Mouse (Mus musculus) gastrocnemius, adult 2 months (tissue): ENCODE measurements around the gene Abca16. TPM values are rescaled to one million over a fixed set of nuclear protein-coding genes. Genes with fewer than 3 reads are reported as not detected.

Experiments
- DNase-seq: peaks from one replicate; pipeline ENCODE4 v3.0.0; 2022
- H3K27ac ChIP-seq: fragments of 200-600 bp; 2 replicates; pipeline ENCODE4 v1.8.1; 2022; ENCODE audit warnings: mild to moderate bottlenecking
- H3K4me3 ChIP-seq: fragments of 200-600 bp; 2 replicates; pipeline ENCODE4 v1.8.1; 2022; ENCODE audit warnings: mild to moderate bottlenecking, moderate library complexity
- CTCF ChIP-seq: fragments of 200-600 bp; IDR thresholded peaks from 2 replicates; pipeline ENCODE4 v1.8.1; 2022; ENCODE audit warnings: antibody characterized with exemption, mild to moderate bottlenecking, moderate library complexity
- intact Hi-C: fragments of 180-260 bp; cut with DNase I; formaldehyde crosslinking; loops from one replicate; pipeline ENCODE4 v1.15.1; 2025
- long read RNA-seq, 2 experiments: library from polyadenylated mRNA; stranded (forward); transcript quantifications; one replicate each; pipeline ENCODE4 v2.0.0; 2021
- total RNA-seq, 2 experiments: library from RNA; stranded (reverse); gene quantifications; 2 replicates each; pipeline ENCODE4 v1.2.3; 2021

Abca16 gene
- total RNA-seq, result not detected
- long read RNA-seq, experiment 1, result 0 reads
- long read RNA-seq, experiment 2, result 0 reads

- H3K27ac ChIP-seq, result no peak within 1 kb of the TSS
- intact Hi-C loops, result no loop called here
- peak; percentile 12 for DNase-seq
- no peak within 1 kb of the TSS for H3K4me3 ChIP-seq
- no peak for TF ChIP-seq CTCF
Observed at GRCm38 (mm10) chr7:120409447-120409846, at the start of gene Abca16. Gene Abca16 (plus strand): TSS chr7:120409647.

DNA sequence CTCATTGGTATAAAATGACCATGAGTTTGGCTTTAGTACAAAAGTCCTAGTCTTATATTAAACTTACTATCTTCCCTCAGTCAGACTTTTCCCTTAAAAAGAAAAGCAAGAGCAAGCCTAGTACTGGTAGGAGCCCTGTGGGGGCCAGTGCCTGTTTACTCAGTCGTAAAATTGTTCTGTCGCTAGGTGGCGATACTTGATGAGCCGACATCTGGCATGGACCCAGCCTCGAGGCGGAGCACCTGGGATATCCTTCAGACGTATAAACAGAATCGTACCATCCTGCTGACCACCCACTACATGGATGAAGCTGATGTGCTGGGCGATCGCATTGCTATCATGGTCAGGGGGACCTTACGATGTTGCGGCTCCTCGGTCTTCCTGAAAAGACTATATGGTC is 48.3 kb upstream of the Abca16 start:
- DNase-seq, result no peak
- TF ChIP-seq CTCF, result no peak; the same call in 1 of the 2 replicates
- H3K4me3 ChIP-seq, result no peak overlapping the region
- intact Hi-C loops, result no loop called here
- H3K27ac ChIP-seq, result no peak overlapping the region

- Histone ChIP-seq H3K4me3 (no peak overlapping the region), H3K27ac (no peak overlapping the region)
- no peak for TF ChIP-seq CTCF
- DNase-seq, result no peak
- intact Hi-C loops, result no loop called here
Observed at GRCm38 (mm10) chr7:120412391-120412790, 2.9 kb downstream of the Abca16 start.

DNA sequence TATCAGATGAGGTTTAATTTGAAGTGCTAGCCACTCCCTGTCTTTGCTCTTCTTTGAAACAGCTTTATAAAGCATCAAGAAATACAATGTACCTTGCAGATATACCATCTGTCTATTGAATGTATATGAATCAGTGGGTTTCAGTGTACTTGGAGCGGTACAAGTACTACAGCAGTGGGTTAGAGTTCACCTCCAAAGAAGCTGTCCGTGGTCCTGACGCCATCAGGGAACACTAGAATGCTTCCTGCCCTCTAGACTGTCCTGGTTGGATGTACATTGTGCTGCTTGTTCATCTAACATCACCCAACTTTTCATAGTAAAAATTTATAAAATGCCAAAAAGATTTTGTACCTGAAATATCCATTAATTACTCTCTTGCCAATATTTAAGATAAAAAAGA is 17.2 kb downstream of the Abca16 start:
- intact Hi-C loops, result no loop called here
- Histone ChIP-seq H3K4me3 (no peak overlapping the region), H3K27ac (no peak overlapping the region)
- no peak for TF ChIP-seq CTCF
- DNase-seq, result no peak

GRCm38 (mm10) chr7:120431464-120431863 is 22.0 kb downstream of the Abca16 start:
- TF ChIP-seq CTCF, result no peak
- DNase-seq, result no peak
- Histone ChIP-seq H3K27ac (no peak overlapping the region), H3K4me3 (no peak overlapping the region)
- intact Hi-C loops, result no loop called here

DNA sequence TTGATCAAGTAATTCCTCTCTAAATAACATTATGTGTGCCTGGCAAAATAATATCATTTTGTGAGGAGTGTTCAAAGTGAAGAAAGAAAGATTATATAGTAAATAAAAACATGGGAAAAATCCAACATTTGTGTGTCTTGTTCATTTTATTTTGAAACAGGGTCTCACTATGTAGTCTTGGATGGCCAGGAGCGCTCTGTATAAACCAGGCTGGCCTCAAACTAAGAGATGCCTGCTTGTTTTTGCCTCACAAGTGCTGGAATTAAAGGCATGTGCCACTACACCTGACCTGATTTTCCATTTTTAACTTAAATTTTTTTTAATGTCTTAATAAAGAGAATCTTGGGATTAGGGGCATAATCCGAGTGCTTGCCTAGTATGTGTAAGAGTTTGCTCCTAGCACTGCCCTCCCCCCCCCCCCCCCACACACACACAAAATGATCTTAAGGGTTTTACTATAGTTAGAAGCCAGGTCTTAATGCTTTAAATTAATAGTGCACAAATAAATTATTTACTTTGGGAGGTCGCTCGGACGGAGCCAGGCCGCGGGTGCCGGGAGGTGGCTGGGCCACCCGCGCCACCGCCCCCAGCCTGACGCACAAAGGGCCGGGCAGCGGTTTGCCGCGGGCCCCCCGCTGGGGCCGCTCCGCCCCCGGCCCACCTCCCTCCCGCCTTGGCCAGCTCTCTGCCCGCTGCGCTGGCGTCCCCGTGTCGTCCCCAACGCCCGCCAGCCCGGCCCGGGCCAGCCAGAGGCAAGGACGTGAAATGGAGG is 94.6 kb downstream of the Abca16 start:
- Histone ChIP-seq H3K27ac (no peak overlapping the region), H3K4me3 (no peak overlapping the region)
- no peak for DNase-seq
- intact Hi-C loops, result no loop called here
- no peak for TF ChIP-seq CTCF

GRCm38 (mm10) chr7:120504663-120504979 is 95.2 kb downstream of the Abca16 start:
- intact Hi-C loops, result no loop called here
- no peak overlapping the region for H3K4me3 ChIP-seq
- no peak for TF ChIP-seq CTCF

DNA sequence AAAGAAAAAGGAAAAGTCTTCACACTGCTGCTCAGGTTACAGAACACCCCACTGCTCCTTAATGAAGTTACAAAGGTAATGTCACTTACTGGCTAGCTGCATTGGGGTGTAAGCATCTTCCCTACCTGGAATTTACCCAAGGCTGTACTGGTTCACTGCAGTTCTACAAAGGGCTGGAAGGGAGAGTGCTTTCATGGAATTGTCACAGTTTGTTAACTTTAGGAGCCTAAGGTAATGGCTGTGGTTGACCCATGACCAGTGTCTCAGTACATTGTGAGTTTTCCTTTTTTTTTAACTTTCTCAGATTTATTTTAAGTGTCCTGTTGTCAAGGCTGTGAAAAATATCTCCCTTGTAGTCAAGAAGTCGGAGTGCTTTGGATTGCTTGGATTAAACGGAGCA is 125.4 kb downstream of the Abca16 start:
- no peak overlapping the region for H3K4me3 ChIP-seq
- intact Hi-C loops, result no loop called here
- no peak for TF ChIP-seq CTCF
- H3K27ac ChIP-seq, result no peak overlapping the region
- DNase-seq, result no peak

More at GRCm38 (mm10) chr7:120504663-120504979, 95.2 kb downstream of the Abca16 start:
- no peak for DNase-seq
- no peak overlapping the region for H3K27ac ChIP-seq

DNA sequence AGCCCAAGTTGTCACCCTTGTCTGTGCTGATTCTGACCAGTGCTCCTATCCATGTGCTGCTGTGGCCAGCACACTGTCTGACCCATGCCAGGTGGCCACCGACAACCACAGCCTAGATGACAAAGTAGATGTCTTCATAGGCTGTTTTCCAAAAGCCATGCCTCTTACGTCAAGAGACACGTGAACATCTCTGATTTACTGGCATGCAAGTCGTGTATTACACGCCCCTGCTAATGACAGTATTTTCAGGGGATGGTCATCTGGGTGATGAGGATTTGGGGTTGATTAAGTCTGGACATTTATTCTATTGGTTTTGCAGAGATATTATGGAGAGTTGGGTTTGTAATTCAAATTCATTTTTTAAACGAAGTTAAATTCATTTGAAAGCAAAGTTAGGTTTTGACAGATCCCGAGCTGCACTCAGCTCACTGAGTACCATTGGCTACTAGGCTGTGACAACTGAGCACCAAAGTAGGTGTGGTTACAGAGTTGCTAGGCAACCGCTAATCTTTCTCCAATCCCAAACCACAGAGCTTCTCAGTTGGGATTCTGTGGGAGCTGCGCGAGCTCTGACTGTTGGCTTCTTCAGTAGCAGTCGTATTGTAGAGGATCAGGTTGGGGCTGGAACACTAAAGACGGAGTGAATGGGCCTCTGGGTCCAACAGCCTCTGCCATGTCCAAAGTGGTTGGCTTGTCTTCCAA is 143.2 kb downstream of the Abca16 start:
- intact Hi-C loops, result no loop called here
- no peak overlapping the region for H3K27ac ChIP-seq
- H3K4me3 ChIP-seq, result no peak overlapping the region
- no peak for DNase-seq
- no peak for TF ChIP-seq CTCF

DNA sequence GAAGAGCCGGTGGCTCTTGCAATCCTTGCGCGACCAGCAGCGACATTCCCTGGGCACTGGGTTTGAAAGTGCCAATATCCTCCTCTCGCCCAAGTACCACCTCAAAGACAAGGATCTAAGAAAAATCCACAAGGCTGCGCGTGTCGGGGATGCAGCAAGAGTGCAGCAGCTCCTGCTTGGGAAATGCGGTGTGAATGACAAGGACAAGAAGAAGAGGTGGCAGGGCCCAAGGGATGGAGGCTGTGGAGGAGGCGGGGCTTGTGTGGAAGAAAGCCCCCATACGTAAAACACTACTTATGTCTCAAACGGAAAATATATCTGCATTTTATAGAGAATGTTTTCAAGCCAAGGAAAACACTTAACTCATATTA is 143.7 kb downstream of the Abca16 start:
- intact Hi-C loops, result no loop called here
- H3K27ac ChIP-seq, result no peak overlapping the region
- no peak for TF ChIP-seq CTCF

GRCm38 (mm10) chr7:120567366-120567765 is 157.9 kb downstream of the Abca16 start:
- intact Hi-C loops, result no loop called here
- DNase-seq, result no peak

More for the DNA sequence above, 143.7 kb downstream of the Abca16 start:
- H3K4me3 ChIP-seq, result no peak overlapping the region
- DNase-seq, result no peak

GRCm38 (mm10) chr7:120576520-120576919 is 167.1 kb downstream of the Abca16 start:
- no peak for DNase-seq
- no peak for TF ChIP-seq CTCF
- no peak overlapping the region for H3K4me3 ChIP-seq
- no peak overlapping the region for H3K27ac ChIP-seq
- intact Hi-C loops, result no loop called here

More at GRCm38 (mm10) chr7:120567366-120567765, 157.9 kb downstream of the Abca16 start:
- TF ChIP-seq CTCF, result no peak
- H3K4me3 ChIP-seq, result no peak overlapping the region
- H3K27ac ChIP-seq, result no peak overlapping the region

Other genes starting within 250 kb of the Abca16 start
- under 1 TPM; 0.10 to 0.11 TPM for gene Anks4b, start 235.8 kb upstream of the Abca16 start, total RNA-seq
- 1 to 10 TPM; 2.0 to 3.2 TPM for gene Crym, start 207.5 kb upstream of the Abca16 start, total RNA-seq
- gene Abca14, start 205.7 kb upstream of the Abca16 start, total RNA-seq, result not detected
- not detected for gene Abca15, start 81.0 kb upstream of the Abca16 start, total RNA-seq
- 100 to 1,000 TPM; 459 to 637 TPM for gene Uqcrc2, start 225.5 kb downstream of the Abca16 start, total RNA-seq